Mouse (Mus musculus): Measurements from ENCODE around the gene Srsf7. TPM values are rescaled to one million over a fixed set of nuclear protein-coding genes. Genes with fewer than 3 reads are reported as not detected.
"Not testable (repeated sequence)": the region's sequence is repeated elsewhere in the genome, so short reads cannot be mapped to it uniquely, and the experiment has no call there.

Gene Srsf7
- polyA plus RNA-seq, 1 experiment: 148 TPM

DNA sequence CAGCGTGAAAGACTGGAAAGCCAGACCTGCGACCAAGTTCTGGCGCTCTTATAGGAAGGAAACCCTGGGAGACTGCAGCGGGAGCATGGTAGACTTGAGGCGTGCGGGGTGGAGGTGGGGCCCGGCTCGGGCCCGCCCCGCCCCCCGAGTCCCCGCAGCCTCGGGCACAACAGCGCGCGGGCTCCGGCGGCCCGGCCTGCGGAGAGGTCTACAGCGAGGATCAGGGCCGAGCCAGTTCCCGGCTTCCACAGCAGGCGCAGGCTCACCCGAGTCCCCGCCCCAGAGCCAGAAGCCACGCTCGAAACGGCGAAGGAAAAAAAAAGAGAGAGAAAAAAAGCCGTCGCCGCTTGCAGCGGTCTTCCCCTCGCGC is 821 bp downstream of the Srsf7 start:
- under 1% methylated on average over 36 of the region's 36 CpGs for WGBS
- peak; percentile 49 for DNase-seq
- Histone ChIP-seq H3K27ac (ENCODE audit: control insufficient read depth, insufficient read depth, low read length) (peak overlapping the region; percentile 34; the same call in 1 of the 2 replicates), H3K4me1 (replicated peaks; ENCODE audit: control insufficient read depth, insufficient read depth, low read length) (no peaks in the 10 kb centered on the region), H3K4me3 (ENCODE audit: control insufficient read depth, insufficient read depth, low read length) (peak overlapping the region; percentile 70), H3K27me3 (ENCODE audit: control insufficient read depth, insufficient read depth, low read length) (no peaks in the 10 kb centered on the region), H3K36me3 (ENCODE audit: control insufficient read depth, insufficient read depth, low read length) (peaks cover 44% of the 10 kb centered on the region)
- 0 out of 2 replicates have a peak, but pooled peaks have one; percentile 25 for TF ChIP-seq CTCF (IDR thresholded peaks at IDR 0.05; ENCODE audit: borderline replicate concordance, control insufficient read depth, extremely low read depth, insufficient read depth, low read length, poor library complexity)
- no peak for TF ChIP-seq POLR2A (IDR thresholded peaks at IDR 0.05; ENCODE audit: control insufficient read depth, extremely low read depth, insufficient read depth, low read length, poor library complexity)

DNA sequence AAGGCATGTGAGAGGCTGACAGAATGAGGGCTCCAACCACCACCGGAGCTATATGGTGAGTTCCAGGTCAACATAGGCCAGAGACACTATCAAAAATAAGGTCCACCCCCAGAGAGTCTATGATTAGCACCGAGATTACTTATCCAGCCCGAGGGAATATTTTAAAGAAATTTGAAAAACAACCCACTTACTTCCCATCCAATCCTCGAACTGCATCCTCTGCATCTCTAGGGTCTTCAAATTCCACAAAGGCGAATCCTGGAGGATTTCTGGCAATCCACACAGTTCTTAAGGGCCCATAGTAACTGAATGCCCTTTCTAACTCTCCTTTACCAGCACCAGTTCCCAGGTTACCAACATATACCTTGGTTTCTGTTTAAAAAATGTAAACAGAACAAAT is 1.4 kb downstream of the Srsf7 start:
- Histone ChIP-seq H3K36me3 (ENCODE audit: control insufficient read depth, insufficient read depth, low read length) (peaks cover 48% of the 10 kb centered on the region), H3K4me3 (ENCODE audit: control insufficient read depth, insufficient read depth, low read length) (no peak overlapping the region), H3K27me3 (ENCODE audit: control insufficient read depth, insufficient read depth, low read length) (no peaks in the 10 kb centered on the region), H3K27ac (ENCODE audit: control insufficient read depth, insufficient read depth, low read length) (no peak overlapping the region), H3K4me1 (replicated peaks; ENCODE audit: control insufficient read depth, insufficient read depth, low read length) (no peaks in the 10 kb centered on the region)
- no peak for TF ChIP-seq POLR2A (IDR thresholded peaks at IDR 0.05; ENCODE audit: control insufficient read depth, extremely low read depth, insufficient read depth, low read length, poor library complexity)
- TF ChIP-seq CTCF (IDR thresholded peaks at IDR 0.05; ENCODE audit: borderline replicate concordance, control insufficient read depth, extremely low read depth, insufficient read depth, low read length, poor library complexity): no peak
- no peak for DNase-seq
- 9% methylated on average over 5 of the region's 5 CpGs for WGBS

DNA sequence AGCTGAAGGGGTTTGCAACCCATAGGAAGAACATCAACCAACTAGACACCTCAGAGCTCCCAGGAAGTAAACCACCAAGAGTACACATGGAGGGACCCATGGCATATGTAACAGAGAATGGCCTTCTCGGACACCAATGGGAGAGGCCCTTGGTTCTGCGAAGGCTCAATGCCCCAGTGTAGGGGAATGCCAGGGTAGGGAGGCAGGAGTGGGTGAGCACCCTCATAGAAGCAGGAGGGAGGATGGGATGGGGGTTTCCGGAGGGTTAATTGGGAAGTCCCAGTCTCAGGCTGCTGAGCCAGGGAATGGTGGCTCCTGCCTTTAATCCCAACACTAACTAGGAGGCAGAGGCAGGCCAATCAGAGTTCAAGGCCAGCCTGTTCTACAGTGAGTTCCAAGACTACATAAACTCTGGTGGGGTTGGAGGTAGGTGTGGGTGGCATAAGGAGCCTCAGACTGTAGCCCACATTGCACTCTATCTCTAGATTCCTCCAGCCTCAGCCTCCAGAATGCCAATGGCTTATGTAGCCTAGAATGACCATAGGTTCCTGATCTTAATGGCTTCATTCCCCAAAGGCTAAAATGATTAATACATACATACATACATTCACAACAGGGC is 7.8 kb downstream of the Srsf7 start:
- WGBS: 92% methylated on average over 3 of the region's 3 CpGs
- no peak for DNase-seq

DNA sequence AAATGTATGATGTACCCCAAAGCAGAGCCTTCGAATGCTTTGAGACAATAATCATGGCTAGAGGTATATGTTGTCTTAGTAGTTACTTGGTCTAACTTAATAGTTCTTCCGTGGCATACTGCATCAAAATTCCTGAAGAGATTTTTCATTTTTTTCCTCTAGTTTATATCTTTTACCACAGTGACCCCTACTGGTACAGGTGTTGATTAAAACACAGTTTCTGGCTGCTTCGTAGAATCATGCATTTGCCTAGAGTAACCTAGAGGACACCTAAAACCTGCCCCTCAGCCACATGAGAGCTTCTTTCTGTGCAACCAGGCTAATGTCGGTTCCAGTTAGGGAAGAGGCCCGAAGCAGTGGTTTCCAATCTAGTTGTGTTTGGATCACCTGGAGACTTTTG is 14.0 kb downstream of the Srsf7 start:
- H3K27me3 ChIP-seq (ENCODE audit: control insufficient read depth, insufficient read depth, low read length): no peaks in the 10 kb centered on the region
- H3K27ac ChIP-seq (ENCODE audit: control insufficient read depth, insufficient read depth, low read length): no peak overlapping the region
- no peak for TF ChIP-seq CTCF (IDR thresholded peaks at IDR 0.05; ENCODE audit: borderline replicate concordance, control insufficient read depth, extremely low read depth, insufficient read depth, low read length, poor library complexity)
- TF ChIP-seq POLR2A (IDR thresholded peaks at IDR 0.05; ENCODE audit: control insufficient read depth, extremely low read depth, insufficient read depth, low read length, poor library complexity): no peak
- 75% methylated on average over 5 of the region's 5 CpGs for WGBS
- H3K4me1 ChIP-seq (replicated peaks; ENCODE audit: control insufficient read depth, insufficient read depth, low read length): no peaks in the 10 kb centered on the region
- H3K36me3 ChIP-seq (ENCODE audit: control insufficient read depth, insufficient read depth, low read length): peaks cover 5% of the 10 kb centered on the region; the same call in 1 of the 2 replicates
- H3K4me3 ChIP-seq (ENCODE audit: control insufficient read depth, insufficient read depth, low read length): no peak overlapping the region
- no peak for DNase-seq

More for the DNA sequence above, 7.8 kb downstream of the Srsf7 start:
- TF ChIP-seq POLR2A (IDR thresholded peaks at IDR 0.05; ENCODE audit: control insufficient read depth, extremely low read depth, insufficient read depth, low read length, poor library complexity) (no peak), CTCF (IDR thresholded peaks at IDR 0.05; ENCODE audit: borderline replicate concordance, control insufficient read depth, extremely low read depth, insufficient read depth, low read length, poor library complexity) (no peak)
- H3K36me3 ChIP-seq (ENCODE audit: control insufficient read depth, insufficient read depth, low read length): peaks cover 45% of the 10 kb centered on the region
- no peaks in the 10 kb centered on the region for H3K4me1 ChIP-seq (replicated peaks; ENCODE audit: control insufficient read depth, insufficient read depth, low read length)
- H3K27me3 ChIP-seq (ENCODE audit: control insufficient read depth, insufficient read depth, low read length): no peaks in the 10 kb centered on the region
- no peak overlapping the region for H3K4me3 ChIP-seq (ENCODE audit: control insufficient read depth, insufficient read depth, low read length)
- H3K27ac ChIP-seq (ENCODE audit: control insufficient read depth, insufficient read depth, low read length): no peak overlapping the region

DNA sequence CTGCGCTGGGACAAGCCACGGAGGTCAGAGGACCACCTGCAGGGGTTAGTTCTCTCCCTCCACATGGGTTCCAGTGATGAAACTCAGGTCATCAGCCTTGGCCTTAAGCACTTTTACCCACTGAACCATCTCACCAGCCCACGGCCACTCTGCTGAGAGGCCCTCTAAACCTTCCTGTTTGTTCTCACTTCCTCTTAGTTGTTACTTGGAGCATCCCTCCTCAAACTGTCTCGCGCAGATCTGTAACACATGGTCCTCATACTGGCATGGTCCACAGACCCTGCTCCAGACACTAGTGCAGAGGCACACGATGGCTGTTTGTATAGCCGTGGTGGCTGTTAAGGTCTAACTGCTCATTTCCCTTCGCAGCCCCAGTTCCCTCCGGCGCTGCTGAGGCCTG is 23.5 kb downstream of the Srsf7 start:
- 84% methylated on average over 10 of the region's 10 CpGs for WGBS
- H3K36me3 ChIP-seq (ENCODE audit: control insufficient read depth, insufficient read depth, low read length): no peaks in the 10 kb centered on the region
- TF ChIP-seq POLR2A (IDR thresholded peaks at IDR 0.05; ENCODE audit: control insufficient read depth, extremely low read depth, insufficient read depth, low read length, poor library complexity) (no peak), CTCF (IDR thresholded peaks at IDR 0.05; ENCODE audit: borderline replicate concordance, control insufficient read depth, extremely low read depth, insufficient read depth, low read length, poor library complexity) (no peak)
- no peak overlapping the region for H3K27ac ChIP-seq (ENCODE audit: control insufficient read depth, insufficient read depth, low read length)
- H3K4me1 ChIP-seq (replicated peaks; ENCODE audit: control insufficient read depth, insufficient read depth, low read length): no peaks in the 10 kb centered on the region
- no peak overlapping the region for H3K4me3 ChIP-seq (ENCODE audit: control insufficient read depth, insufficient read depth, low read length)
- H3K27me3 ChIP-seq (ENCODE audit: control insufficient read depth, insufficient read depth, low read length): no peaks in the 10 kb centered on the region
- no peak for DNase-seq

DNA sequence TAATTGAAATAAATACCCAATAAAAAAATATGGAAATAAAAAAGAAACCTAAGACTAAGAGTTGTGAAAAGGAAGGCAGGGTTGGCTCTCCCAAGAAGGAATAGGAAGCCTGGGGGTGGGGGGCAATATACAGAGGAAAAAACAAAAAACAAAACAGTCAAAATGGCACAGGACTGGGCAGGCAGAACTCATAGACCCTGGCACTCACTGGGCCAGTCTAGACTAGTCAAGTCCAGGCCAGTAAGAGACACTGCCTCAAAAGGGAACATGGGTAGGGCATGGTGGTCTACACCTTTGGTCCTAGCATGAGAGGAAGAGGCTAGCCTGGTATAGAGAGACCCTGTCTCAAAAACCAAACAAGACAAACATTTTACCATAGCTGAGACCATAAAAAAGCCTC is 26.6 kb downstream of the Srsf7 start:
- Histone ChIP-seq H3K4me1 (replicated peaks; ENCODE audit: control insufficient read depth, insufficient read depth, low read length) (peaks cover 5% of the 10 kb centered on the region), H3K4me3 (ENCODE audit: control insufficient read depth, insufficient read depth, low read length) (no peak overlapping the region), H3K27ac (ENCODE audit: control insufficient read depth, insufficient read depth, low read length) (no peak overlapping the region), H3K27me3 (ENCODE audit: control insufficient read depth, insufficient read depth, low read length) (no peaks in the 10 kb centered on the region), H3K36me3 (ENCODE audit: control insufficient read depth, insufficient read depth, low read length) (no peaks in the 10 kb centered on the region)
- TF ChIP-seq CTCF (IDR thresholded peaks at IDR 0.05; ENCODE audit: borderline replicate concordance, control insufficient read depth, extremely low read depth, insufficient read depth, low read length, poor library complexity) (no peak), POLR2A (IDR thresholded peaks at IDR 0.05; ENCODE audit: control insufficient read depth, extremely low read depth, insufficient read depth, low read length, poor library complexity) (no peak)
- no peak for DNase-seq

DNA sequence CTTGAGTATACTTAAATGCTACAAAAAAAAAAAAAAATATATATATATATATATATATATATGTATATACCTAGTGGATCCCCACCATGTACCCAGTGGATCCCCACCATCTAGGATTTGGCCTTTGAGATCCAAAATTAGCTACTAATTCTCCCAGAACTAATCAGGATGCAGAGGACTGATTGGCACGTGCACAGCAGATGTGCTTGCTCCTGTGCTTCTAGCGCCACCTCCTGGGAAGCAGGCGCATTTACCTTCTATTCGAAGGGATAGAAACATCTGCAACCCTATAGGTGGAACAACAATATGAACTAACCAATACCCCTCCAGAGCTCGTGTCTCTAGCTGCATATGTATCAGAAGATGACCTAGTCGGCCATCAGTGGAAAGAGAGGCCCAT is 27.1 kb downstream of the Srsf7 start:
- no peak overlapping the region for H3K4me3 ChIP-seq (ENCODE audit: control insufficient read depth, insufficient read depth, low read length)
- H3K36me3 ChIP-seq (ENCODE audit: control insufficient read depth, insufficient read depth, low read length): no peaks in the 10 kb centered on the region
- TF ChIP-seq POLR2A (IDR thresholded peaks at IDR 0.05; ENCODE audit: control insufficient read depth, extremely low read depth, insufficient read depth, low read length, poor library complexity) (no peak), CTCF (IDR thresholded peaks at IDR 0.05; ENCODE audit: borderline replicate concordance, control insufficient read depth, extremely low read depth, insufficient read depth, low read length, poor library complexity) (peak; percentile 76; the same call in 1 of the 2 replicates)
- peak; percentile 71 for DNase-seq
- peaks cover 10% of the 10 kb centered on the region for H3K4me1 ChIP-seq (replicated peaks; ENCODE audit: control insufficient read depth, insufficient read depth, low read length)
- WGBS: 0% methylated on average over 6 of the region's 6 CpGs
- no peak overlapping the region for H3K27ac ChIP-seq (ENCODE audit: control insufficient read depth, insufficient read depth, low read length)
- no peaks in the 10 kb centered on the region for H3K27me3 ChIP-seq (ENCODE audit: control insufficient read depth, insufficient read depth, low read length)

DNA sequence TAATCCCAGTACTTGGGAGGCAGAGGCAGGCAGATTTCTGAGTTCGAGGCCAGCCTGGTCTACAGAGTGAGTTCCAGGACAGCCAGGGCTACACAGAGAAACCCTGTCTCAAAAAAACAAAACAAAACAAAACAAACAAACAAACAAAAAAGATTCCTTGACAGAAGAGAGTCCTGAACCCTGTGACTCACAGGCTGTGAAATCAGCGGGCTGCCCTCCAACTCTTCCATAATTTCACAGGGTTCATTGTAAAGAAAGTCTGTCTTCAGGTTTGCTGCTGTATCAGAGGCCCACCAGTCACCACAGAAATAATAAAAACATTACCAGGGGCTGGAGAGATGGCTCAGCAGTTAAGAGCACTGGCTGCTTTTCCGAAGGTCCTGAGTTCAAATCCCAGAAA is 28.3 kb downstream of the Srsf7 start:
- DNase-seq; H3K27me3 ChIP-seq (ENCODE audit: control insufficient read depth, insufficient read depth, low read length); H3K4me3 ChIP-seq (ENCODE audit: control insufficient read depth, insufficient read depth, low read length); H3K36me3 ChIP-seq (ENCODE audit: control insufficient read depth, insufficient read depth, low read length); H3K27ac ChIP-seq (ENCODE audit: control insufficient read depth, insufficient read depth, low read length): not testable (repeated sequence)
- H3K4me1 ChIP-seq (replicated peaks; ENCODE audit: control insufficient read depth, insufficient read depth, low read length): peaks cover 22% of the 10 kb centered on the region
- 98% methylated on average over 3 of the region's 3 CpGs for WGBS

All from thymus, adult 2 months (tissue).